Mouse (Mus musculus) G1E (cell line): ENCODE results near the gene Hibadh.

Source experiments
- CTCF ChIP-seq: IDR thresholded peaks from 2 replicates; pipeline ENCODE4 v1.5.1; 2012; ENCODE audit warnings: low read depth, low read length, inconsistent platforms, mixed read lengths
- GATA1 ChIP-seq: IDR thresholded peaks from 2 replicates; pipeline ENCODE4 v1.6.1; 2012; ENCODE audit warnings: borderline replicate concordance, low read length, inconsistent platforms, mixed read lengths
- GATA2 ChIP-seq: IDR thresholded peaks from 2 replicates; pipeline ENCODE4 v1.6.1; 2012; ENCODE audit warnings: low read depth, low read length, inconsistent platforms, borderline replicate concordance
- TAL1 ChIP-seq: conservative IDR thresholded peaks from 2 replicates; pipeline ENCODE4 v1.6.1; 2012; ENCODE audit warnings: low read depth, low read length, inconsistent platforms, mixed read lengths

GRCm38 (mm10) chr6:52517272-52517671 lies 122.9 kb downstream of the Hibadh start:
- TF ChIP-seq GATA1 (no peak), CTCF (no peak), TAL1 (no peak), GATA2 (no peak)
